Mouse (Mus musculus) megakaryocyte progenitor cell, adult 5-6 weeks (primary cell): ENCODE data around the gene Ehd1. TPM values are rescaled to one million over a fixed set of nuclear protein-coding genes. Genes with fewer than 3 reads are reported as not detected.
A peak's percentile ranks its signal among the peaks of the same experiment; 100 is the strongest.
"Not testable (repeated sequence)": the region's sequence is repeated elsewhere in the genome, so short reads cannot be mapped to it uniquely, and the experiment has no call there.

ENCODE experiments used
- ATAC-seq: replicated peaks from 2 replicates; pipeline ENCODE4 v1.8.0; 2016; ENCODE audit warnings: mild to moderate bottlenecking, moderate TSS enrichment, inconsistent platforms; ENCODE audit not compliant: poor library complexity
- total RNA-seq, 2 experiments: library from RNA; stranded (forward) in 1 of 2; stranded (reverse) in 1 of 2; fragments of 157-497, 149-512 nt in 1 of 2; fragments of 200-1000 nt in 1 of 2; gene quantifications; 2 replicates each; pipeline versions ENCODE4 v1.2.3 to v1.2.4; 2015 to 2017

The Ehd1 gene
- total RNA-seq, 2 experiments from 2014 or later, result 11.8 to 40.9 TPM

DNA sequence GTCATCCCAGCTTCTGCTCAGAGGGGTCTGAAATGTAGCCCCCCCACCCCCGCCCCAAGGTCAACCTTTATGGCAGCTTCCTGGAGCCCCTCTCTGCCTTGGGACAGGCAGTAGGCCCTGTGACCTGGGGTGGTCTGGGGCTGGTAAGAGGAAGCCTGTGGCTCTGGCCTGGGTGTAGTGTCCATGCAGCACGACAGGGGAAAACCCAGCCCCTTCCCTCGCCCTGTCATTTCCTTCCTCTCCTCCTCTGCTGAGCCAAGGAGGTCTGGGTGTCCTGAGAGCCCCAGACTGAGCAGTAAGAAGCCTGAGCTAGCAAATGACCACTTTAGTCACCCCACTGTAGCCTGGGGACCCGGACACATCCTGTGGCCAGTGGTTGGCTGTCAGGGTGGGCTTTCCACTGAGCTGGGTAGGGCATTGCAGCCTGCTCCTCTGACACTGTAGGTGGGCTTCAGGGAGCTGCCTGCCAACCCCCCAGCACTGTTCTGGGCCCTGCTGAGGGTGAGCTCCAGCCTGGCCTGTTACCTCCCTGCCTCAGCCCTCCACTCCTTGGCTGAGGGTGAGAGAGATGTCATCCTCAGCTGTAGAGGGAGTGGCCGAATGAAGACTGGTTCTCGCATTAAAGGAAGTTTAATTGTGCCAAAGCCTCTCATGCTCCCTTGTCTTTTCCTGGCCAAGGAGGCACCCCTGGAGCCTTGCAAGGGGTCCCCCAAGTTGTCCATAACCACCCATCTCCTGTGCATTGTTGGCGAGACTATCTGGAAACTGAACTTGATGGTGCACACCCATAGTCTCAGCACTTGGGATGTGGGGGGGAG, 23.1 kb downstream of the Ehd1 start:
- 0 out of 2 replicates have a peak, but pooled peaks have one; percentile 13 for ATAC-seq

DNA sequence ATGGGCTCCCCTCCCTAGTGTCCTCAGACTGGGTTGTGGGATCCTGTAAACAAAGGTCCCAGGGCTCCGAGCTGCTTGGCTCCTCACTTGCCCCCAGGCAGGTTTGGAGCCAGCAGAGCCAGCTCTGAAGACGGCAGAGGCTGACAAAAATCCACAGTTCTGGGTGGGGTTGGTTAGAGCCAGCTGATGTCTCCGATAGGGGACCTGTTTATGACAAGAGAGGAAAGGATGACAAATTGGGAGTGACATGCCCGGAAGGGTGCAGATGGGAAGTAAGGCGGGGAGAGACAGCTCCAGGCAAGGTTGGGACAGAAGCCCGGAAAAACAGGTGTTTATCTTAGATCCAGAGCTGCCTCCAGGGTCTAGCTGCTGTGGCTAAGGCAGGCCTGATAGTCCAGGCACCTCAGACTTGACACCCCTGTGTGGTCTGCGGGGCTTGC, 23.9 kb downstream of the Ehd1 start:
- ATAC-seq, result peak; percentile 62

GRCm38 (mm10) chr19:6302114-6302513, 25.6 kb downstream of the Ehd1 start:
- peak; percentile 10; the same call in 1 of the 2 replicates for ATAC-seq

GRCm38 (mm10) chr19:6302522-6302921, 26.0 kb downstream of the Ehd1 start:
- ATAC-seq, result peak; percentile 12; the same call in 1 of the 2 replicates

GRCm38 (mm10) chr19:6303831-6304230, 27.3 kb downstream of the Ehd1 start:
- ATAC-seq, result no peak

GRCm38 (mm10) chr19:6304787-6305516, 28.4 kb downstream of the Ehd1 start:
- ATAC-seq, result peak; percentile 54

DNA sequence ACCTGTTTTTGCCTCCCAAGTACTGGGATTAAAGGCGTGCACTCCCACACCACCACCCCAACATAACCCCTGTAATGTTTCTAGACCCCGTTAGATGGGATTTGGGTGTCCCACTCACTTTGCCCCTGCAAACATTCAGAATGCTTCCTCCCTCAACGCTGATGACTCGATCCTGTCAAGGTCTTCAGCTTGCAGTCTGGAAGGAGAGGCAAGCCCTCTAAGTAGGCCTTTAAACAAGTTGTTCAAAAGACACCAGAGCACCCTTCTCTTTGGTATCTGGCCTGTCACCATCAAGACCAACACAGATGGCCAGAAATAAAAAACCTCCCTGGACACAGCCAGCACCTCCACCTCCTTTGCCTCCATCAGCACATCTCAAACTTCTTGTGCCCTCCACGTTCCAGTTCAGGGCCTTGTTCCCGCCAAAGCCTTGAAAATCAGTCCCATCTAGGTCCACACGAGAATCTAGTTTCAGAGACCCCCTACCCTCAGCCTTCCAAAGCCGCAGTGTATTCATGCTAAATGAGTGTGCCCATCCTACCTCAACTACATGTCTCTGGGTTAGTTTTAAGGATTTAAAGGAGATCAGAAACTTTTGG, 29.1 kb downstream of the Ehd1 start:
- no peak for ATAC-seq

GRCm38 (mm10) chr19:6306137-6306551, 29.6 kb downstream of the Ehd1 start, which contains the start of gene Cdc42bpg:
TSS of gene Cdc42bpg (plus strand) at chr19:6306456.
- peak; percentile 51 for ATAC-seq

DNA sequence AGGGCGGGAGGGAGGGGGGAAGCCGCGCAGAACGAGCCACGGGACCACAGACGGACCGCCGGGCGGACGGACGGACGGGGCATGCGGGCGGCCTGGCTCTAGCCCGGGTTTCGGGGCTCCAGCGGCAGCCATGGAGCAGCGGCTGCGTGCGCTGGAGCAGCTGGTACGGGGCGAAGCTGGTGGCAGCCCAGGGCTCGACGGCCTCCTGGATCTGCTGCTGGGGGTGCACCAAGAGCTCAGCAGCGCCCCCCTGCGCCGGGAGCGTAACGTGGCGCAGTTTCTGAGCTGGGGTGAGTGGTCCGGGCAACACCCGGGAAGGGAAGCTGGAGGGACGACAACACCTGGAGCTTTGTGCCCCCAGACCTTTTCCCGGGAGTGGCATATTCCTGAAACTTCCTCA, 30.1 kb downstream of the Ehd1 start:
- ATAC-seq, result peak; percentile 77

DNA sequence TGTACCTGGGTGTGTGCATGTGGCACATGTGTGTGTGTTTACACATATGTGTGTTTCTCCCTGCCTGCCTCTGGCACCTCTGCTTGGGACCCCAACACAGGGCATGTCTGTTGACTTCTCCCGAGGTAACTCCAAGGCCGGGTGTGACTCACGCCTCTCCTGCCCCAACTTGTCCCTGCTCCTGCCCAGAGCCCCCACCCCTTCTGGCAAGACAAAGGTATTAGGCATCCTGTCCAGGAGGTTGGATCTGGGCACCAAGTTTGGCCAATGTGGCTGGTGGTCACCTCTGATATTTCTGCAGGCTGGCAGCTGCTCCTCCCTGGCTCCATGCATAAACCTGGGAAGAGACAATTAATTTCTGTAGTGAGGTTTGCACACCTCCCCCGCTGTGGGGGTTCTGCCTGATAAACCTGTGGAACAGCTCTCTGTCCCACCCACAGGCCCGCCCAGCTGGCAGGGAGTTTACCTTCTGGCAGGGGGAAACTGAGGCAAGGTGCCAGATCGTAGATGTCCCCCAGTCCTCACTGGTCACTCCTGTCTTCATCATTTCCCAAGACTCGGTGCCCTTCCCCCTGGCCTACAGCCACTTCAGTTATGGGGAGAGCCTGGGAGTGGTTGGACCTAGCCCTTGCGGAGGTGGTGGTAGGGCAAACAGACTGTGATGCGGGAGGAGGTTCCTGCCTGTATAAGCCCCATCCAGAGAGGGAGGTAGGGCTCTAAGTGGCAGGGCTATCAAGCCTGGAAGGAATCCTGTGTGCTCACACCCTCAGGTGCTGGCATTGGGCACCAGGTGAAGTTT, 31.4 kb downstream of the Ehd1 start:
- no peak for ATAC-seq

DNA sequence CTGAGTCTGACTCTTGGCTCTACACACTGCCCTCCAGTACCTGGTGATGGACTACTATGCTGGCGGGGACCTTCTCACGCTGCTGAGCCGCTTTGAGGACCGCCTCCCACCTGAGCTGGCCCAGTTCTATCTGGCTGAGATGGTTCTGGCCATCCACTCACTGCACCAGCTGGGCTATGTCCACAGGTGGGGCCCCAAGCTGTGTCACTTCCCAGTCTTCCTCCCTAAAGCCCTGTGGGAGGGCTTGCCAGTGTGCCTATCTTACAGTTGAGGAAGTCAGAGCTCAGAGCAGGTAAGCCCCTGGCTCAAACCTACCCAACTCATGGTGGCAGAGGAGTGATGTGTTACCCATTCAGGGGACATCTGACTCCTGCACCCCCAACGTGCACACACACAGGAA, 33.7 kb downstream of the Ehd1 start:
- ATAC-seq, result no peak

- ATAC-seq, result not testable (repeated sequence)
Observed at GRCm38 (mm10) chr19:6311783-6312182, 35.3 kb downstream of the Ehd1 start.

- no peak for ATAC-seq
Observed at GRCm38 (mm10) chr19:6313796-6314195, 37.3 kb downstream of the Ehd1 start.

- no peak for ATAC-seq
Observed at GRCm38 (mm10) chr19:6314513-6314912, 38.0 kb downstream of the Ehd1 start.

GRCm38 (mm10) chr19:6315573-6315972, 39.0 kb downstream of the Ehd1 start:
- ATAC-seq, result no peak

DNA sequence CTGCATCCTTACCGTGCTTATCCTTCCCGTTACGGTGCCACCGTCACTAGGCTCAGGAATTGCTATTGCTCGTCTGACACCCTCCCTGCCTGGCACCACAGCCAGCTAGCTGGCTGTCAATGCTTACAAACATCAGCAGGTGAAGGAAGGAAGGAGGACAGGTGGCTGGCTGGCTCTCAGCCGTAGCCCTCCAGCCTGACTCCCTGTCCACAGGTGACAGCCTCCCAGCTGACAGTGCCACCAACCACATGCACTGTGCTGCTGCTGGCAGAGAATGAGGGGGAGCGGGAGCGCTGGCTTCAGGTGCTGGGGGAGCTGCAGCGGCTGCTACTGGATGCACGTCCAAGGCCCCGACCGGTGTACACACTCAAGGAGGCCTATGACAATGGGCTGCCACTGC, 41.6 kb downstream of the Ehd1 start:
- no peak for ATAC-seq

- 0 out of 2 replicates have a peak, but pooled peaks have one; percentile 42 for ATAC-seq
Observed at GRCm38 (mm10) chr19:6321358-6321757, 44.8 kb downstream of the Ehd1 start.

DNA sequence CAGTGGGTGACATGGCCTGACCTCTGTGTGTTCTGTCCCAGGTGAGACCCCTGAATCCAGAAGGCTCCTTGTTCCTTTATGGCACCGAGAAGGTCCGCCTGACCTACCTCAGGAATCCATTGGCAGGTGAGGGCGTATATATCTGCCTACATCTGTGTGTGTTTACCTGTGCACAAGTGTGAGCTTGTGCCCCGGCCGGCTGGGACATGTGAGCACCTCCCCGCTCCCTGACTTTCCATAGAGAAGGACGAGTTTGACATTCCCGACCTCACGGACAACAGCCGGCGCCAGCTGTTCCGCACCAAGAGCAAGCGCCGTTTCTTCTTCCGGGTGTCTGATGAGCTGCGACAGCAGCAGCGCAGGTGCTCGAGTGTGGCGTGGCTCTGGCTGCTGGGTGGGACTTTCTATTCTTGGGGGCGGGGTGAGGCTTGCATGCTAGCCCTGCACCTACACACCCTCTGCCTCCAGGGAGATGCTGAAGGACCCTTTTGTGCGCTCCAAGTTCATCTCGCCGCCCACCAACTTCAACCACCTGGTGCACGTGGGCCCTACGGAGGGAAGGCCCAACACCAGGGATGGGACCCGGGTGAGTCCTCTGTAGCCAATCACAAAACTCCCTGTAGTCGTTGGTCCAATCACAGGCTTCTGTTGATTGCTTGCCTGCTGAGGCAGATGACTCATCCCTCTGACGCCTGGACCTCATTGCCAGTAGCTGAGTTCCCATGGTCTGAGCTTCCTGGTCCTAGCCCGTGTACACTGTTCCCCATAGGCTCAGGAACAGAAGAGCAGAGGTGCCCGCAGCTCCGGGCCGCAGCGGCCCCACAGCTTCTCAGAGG, 45.5 kb downstream of the Ehd1 start:
- no peak for ATAC-seq

GRCm38 (mm10) chr19:6324751-6325150, 48.2 kb downstream of the Ehd1 start:
- ATAC-seq, result no peak

- ATAC-seq, result peak; percentile 15; the same call in 1 of the 2 replicates
Observed at GRCm38 (mm10) chr19:6331178-6331577, 54.7 kb downstream of the Ehd1 start.
